Mouse (Mus musculus) layer of hippocampus, adult 8-10 months (tissue): ENCODE measurements around the gene Tatdn2. TPM values are rescaled to one million over a fixed set of nuclear protein-coding genes. Genes with fewer than 3 reads are reported as not detected.

ENCODE experiments used
- DNase-seq, 2 experiments: peaks; one replicate each; pipeline ENCODE4 v3.0.0; 2022; ENCODE audit warnings: low spot score in 2 of 2
- total RNA-seq, 4 experiments: library from RNA; stranded (reverse); gene quantifications; 2 replicates each; pipeline ENCODE4 v1.2.4; 2022

Gene Tatdn2
- 10 to 100 TPM; 63.5 to 73.0 (median 68.1) TPM for total RNA-seq

GRCm38 (mm10) chr6:113696582-113697221 is at the start of gene Tatdn2:
Gene Tatdn2, plus strand, starts transcription at chr6:113697050.
- peak; percentile 97 for DNase-seq

GRCm38 (mm10) chr6:113649346-113650196 is 47.3 kb upstream of the Tatdn2 start:
- no peak for DNase-seq

- no peak for DNase-seq
These were observed 46.6 kb upstream of the Tatdn2 start for GRCm38 (mm10) chr6:113650197-113650640.

GRCm38 (mm10) chr6:113651626-113652025 is 45.2 kb upstream of the Tatdn2 start:
- no peak for DNase-seq

GRCm38 (mm10) chr6:113653551-113653950 is 43.3 kb upstream of the Tatdn2 start:
- no peak for DNase-seq

GRCm38 (mm10) chr6:113654102-113654501 is 42.7 kb upstream of the Tatdn2 start:
- no peak for DNase-seq

- no peak for DNase-seq
These were observed 42.0 kb upstream of the Tatdn2 start for GRCm38 (mm10) chr6:113654753-113655397.

- no peak for DNase-seq
These were observed 41.4 kb upstream of the Tatdn2 start for GRCm38 (mm10) chr6:113655475-113655874.

- no peak for DNase-seq
These were observed 40.0 kb upstream of the Tatdn2 start for GRCm38 (mm10) chr6:113656847-113657246.

GRCm38 (mm10) chr6:113658226-113658625 is 38.6 kb upstream of the Tatdn2 start:
- DNase-seq = no peak

GRCm38 (mm10) chr6:113659648-113660491 is 37.0 kb upstream of the Tatdn2 start:
- no peak for DNase-seq

GRCm38 (mm10) chr6:113660492-113661352 is 36.1 kb upstream of the Tatdn2 start:
- no peak for DNase-seq

- peak; percentile 38 to 43 for DNase-seq
These were observed 35.3 kb upstream of the Tatdn2 start for GRCm38 (mm10) chr6:113661353-113662241.

GRCm38 (mm10) chr6:113662964-113663700 is 33.7 kb upstream of the Tatdn2 start:
- DNase-seq = no peak

GRCm38 (mm10) chr6:113664305-113664704 is 32.5 kb upstream of the Tatdn2 start:
- DNase-seq = no peak

GRCm38 (mm10) chr6:113667611-113668122 is 29.2 kb upstream of the Tatdn2 start:
- no peak for DNase-seq

GRCm38 (mm10) chr6:113668287-113669154 is 28.3 kb upstream of the Tatdn2 start:
- DNase-seq = no peak
